Mouse (Mus musculus) frontal cortex, adult (tissue): ENCODE measurements around the gene Hykk.

Source experiments
- ATAC-seq: cut with Nextera tagmentation; 2 replicates; pipeline ENCODE4 v1.9.2; 2017; ENCODE audit warnings: mild to moderate bottlenecking, moderate library complexity, mixed read lengths; ENCODE audit not compliant: low TSS enrichment

Hykk gene

DNA sequence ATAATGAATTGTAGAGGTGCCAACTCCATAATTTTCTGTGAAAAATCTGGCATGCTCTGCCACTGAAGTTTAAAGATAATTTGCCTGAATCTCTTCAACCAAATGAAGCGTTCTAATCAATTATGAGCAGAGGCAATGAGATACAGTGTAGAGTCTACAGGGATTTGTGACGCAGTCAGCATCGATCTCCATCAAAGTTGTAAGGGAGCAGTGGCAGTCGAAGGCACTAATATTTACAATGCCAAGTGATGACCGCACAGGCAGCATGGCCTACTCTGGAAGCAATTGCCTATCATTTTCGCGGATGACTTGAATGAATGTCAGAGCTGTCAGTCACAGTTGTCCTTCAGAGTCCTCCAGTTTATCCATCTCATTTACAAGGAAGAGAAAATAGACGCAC, 63.6 kb downstream of the Hykk start, which contains the start of gene Chrna5:
Gene Chrna5, plus strand, starts transcription at position 207 of the 400 bp plus-strand sequence.
- ATAC-seq: 0 out of 2 replicates have a peak, but pooled peaks have one; percentile 20

DNA sequence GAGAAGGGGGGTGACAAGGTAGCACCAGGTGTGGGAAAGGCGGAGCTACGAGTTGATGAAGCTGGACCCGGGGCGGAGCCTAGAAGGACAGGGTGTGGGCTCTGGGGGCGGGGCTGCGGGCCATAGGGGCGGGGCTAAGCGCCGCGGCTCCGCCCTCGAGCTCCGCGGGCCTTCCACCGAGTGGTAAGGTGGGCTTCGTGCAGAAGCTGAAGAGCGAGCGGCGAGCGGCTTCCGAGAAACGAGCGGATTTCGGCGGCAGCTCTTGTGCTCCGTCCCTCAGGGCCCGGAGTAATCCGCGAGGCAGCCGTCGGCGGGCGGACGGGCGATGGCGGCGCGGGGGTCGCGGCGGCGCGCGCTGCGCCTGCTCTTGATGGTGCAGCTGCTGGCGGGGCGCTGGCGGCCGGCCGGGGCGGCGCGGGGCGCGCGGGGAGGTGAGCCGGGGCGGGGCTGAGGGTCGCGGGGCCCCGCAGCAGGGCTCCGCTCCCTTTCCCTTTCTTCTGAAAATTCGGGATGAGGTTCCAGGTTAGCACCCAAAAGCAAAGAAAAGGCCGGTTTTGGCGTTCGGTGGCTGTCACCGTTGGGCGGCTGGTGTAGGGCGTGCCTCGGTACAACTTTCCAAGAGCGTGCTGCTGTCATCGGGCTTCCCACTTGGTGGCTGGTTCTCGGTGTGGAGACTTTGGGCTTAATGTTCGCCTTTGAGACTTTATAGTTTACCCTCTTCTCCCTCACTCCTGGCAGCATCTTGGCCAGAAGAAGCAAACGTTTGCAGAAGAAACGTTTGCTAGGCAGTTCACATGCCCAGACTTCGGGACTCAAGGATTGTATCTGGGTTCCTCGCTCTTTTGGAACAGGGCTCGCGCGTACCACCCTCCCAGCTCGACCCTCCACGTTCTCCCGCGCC, 64.5 kb downstream of the Hykk start:
- no peak; the same call in 1 of the 2 replicates for ATAC-seq

DNA sequence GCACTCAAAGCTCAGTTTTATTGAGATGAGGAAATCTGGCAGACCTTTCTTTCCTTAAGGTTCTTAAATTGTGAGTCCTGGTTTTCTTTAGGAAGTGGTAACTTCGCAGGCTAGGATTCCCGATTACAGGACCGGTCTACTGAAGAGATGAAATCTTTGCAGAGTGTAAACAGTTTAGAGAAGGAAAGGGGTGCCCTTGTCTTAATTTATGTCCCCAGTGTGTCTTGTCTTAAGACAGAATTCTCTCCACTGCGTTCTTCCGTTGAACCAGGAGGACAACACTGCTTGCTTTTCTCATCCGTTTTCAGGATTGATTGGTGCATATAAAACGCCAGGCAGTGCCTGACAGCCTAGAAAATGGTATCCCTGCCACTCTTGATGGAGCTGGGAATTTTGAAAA, 65.3 kb downstream of the Hykk start:
- no peak for ATAC-seq

DNA sequence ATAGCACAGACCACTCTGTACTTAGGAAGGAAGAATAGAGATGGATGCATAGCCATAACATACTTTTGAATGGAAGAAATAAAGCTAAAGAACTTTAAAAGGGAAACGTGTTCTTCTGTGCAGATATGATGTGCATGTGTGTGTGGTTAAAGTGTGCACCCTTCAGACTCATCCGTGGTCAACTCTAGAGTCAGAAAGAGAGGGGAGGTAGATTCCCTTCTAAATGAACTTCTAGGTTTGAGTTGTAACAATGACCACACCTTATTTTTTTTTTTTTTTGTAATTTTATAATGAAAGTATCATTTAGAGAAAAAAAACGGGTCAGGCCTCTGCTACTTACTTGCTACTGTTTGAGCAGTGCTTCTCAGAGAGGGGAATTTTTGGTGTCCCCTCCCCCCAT, 73.3 kb downstream of the Hykk start:
- no peak for ATAC-seq

DNA sequence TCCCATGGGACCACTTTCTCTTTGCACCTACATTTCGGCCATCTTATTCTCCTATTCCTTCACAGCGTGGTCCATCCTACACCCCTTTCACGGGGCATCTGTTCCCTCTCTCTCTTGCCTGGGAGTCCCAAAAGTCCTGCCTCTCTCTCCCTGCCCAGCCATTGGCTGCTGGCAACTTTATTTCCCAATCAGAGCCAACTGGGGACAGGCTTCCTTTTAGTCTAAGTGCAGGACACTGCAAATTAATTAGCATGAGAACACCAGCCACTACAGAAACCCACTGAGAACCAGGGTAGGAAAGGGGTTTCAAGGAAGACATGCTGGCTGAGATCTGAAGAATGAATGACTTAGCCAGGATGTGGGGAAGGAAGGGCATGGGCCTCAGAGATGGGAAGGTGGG, 77.3 kb downstream of the Hykk start:
- ATAC-seq: no peak

DNA sequence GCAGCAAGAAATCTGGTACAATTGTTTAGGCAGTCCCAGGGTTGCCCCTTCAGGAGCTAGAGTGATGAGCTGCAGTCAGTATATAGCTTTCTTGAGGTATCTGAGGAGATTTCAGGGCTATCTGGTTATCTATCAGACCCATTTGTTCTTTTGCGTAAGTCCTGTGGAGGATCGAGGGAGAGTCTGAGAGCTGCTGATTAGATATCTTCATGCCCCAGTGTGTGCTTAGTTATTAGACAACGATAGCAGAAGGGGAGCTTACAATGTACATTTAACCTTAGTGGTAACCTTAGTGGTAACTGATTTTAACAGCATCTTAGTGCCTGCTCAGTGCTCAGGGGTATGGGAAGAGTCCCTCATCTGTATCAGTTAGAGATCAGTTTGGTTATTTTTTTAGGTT, 78.6 kb downstream of the Hykk start:
- no peak for ATAC-seq
